Mouse (Mus musculus) heart, embryonic 10.5 days (tissue): ENCODE data around the gene Grasp. TPM values are rescaled to one million over a fixed set of nuclear protein-coding genes. Genes with fewer than 3 reads are reported as not detected.

ENCODE experiments used
- DNase-seq: peaks from one replicate; pipeline ENCODE4 v3.0.0-alpha.2; 2017; ENCODE audit warnings: low spot score
- H3K27ac ChIP-seq: fragments of 300-500 bp; sonication (generic); 2 replicates; pipeline ENCODE4 v1.5.1; 2016; ENCODE audit warnings: mild to moderate bottlenecking
- H3K27me3 ChIP-seq: fragments of 300-500 bp; sonication (generic); 2 replicates; pipeline ENCODE4 v1.6.1; 2016; ENCODE audit warnings: mild to moderate bottlenecking; ENCODE audit not compliant: poor library complexity, insufficient read depth, severe bottlenecking
- H3K36me3 ChIP-seq: fragments of 300-500 bp; sonication (generic); 2 replicates; pipeline ENCODE4 v1.6.1; 2016; ENCODE audit warnings: mild to moderate bottlenecking, moderate library complexity
- H3K4me1 ChIP-seq: fragments of 300-500 bp; sonication (generic); 2 replicates; pipeline ENCODE4 v1.6.1; 2016; ENCODE audit warnings: mild to moderate bottlenecking
- H3K4me3 ChIP-seq: fragments of 300-500 bp; sonication (generic); 2 replicates; pipeline ENCODE4 v1.5.1; 2016; ENCODE audit warnings: mild to moderate bottlenecking, moderate library complexity
- H3K9me3 ChIP-seq: fragments of 300-500 bp; sonication (generic); 2 replicates; pipeline ENCODE4 v1.6.1; 2016; ENCODE audit warnings: mild to moderate bottlenecking, moderate library complexity
- WGBS: fragments of 180-500 bp; shearing (Covaris S2); methylation state at CpG from one replicate; pipeline ENCODE4 v1.1.7; 2016; 5-methylcytosine and 5-hydroxymethylcytosine counted together
- polyA plus RNA-seq: library from polyadenylated mRNA; unstranded; fragments of >200 nt; fragmentation: Nextera tagmentation; extraction: Ambion mirVana; gene quantifications from 2 replicates; pipeline ENCODE4 v1.2.1, GENCODE M21; 2016

Grasp gene
- polyA plus RNA-seq, 1 experiment from 2014 or later = 5.0 TPM

DNA sequence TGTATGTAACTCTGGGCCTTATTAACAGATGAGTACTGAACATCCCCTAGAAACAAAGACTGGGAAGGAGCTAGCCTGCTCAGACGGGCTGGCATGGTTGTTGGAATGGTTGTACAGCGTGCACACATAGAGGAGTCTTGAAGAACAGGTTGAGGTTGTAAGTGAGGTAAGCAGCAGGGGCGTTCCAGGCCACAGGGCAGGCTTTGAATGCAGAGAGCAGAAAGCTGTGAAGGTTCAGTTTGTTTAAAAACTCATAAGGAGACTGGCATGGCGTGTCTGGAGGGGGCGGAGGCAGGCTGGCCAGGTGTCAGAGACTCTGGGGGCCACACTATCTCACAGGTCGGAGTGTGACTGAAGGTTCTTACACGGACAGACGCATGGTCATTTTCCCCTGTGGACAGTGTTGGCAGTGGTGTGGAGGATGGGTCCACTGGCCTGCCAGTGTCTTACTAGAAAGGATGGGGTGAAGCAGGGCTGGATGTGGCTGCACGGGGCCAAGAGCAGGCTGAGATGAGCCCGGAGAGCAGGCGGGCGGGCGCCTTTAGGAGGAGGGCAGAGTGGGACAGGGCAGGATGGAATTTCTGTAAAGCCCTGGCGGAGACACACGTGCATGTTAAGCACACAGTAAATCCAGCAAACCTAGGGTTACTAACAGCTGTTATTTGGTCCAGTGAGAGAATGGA, 26.4 kb upstream of the Grasp start:
- Histone ChIP-seq H3K27ac (no peak overlapping the region), H3K9me3 (no peaks in the 10 kb centered on the region; the same call in 1 of the 2 replicates), H3K27me3 (no peaks in the 10 kb centered on the region), H3K4me3 (no peak overlapping the region), H3K36me3 (peaks cover 84% of the 10 kb centered on the region), H3K4me1 (peaks cover 38% of the 10 kb centered on the region)
- WGBS = 89% methylated on average over 15 of the region's 15 CpGs
- no peak for DNase-seq

DNA sequence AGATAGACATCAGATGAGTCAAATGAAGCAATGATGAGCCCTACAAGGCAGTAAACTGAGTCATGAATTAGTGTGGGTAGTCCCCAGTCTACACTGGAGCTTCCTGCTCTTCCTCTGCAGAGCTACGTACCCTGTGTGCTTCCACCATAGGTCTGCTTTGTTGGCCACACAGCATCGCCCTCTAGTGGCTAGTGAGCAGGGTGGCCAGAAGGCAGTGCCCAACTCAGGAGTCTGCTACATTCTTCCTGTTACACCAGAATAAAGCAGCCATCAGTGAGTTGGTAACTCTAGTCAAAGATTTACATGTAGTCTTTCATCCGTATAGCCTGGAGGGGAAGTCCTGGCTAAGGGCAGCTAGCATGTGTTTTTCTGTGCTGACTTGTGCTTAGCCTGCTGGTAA, 25.8 kb upstream of the Grasp start:
- no peak overlapping the region for H3K27ac ChIP-seq
- H3K4me1 ChIP-seq = peaks cover 32% of the 10 kb centered on the region
- H3K36me3 ChIP-seq = peaks cover 90% of the 10 kb centered on the region
- H3K4me3 ChIP-seq = no peak overlapping the region
- no peaks in the 10 kb centered on the region; the same call in 1 of the 2 replicates for H3K9me3 ChIP-seq
- WGBS = 25% methylated on average over 3 of the region's 3 CpGs
- no peak for DNase-seq
- no peaks in the 10 kb centered on the region for H3K27me3 ChIP-seq

DNA sequence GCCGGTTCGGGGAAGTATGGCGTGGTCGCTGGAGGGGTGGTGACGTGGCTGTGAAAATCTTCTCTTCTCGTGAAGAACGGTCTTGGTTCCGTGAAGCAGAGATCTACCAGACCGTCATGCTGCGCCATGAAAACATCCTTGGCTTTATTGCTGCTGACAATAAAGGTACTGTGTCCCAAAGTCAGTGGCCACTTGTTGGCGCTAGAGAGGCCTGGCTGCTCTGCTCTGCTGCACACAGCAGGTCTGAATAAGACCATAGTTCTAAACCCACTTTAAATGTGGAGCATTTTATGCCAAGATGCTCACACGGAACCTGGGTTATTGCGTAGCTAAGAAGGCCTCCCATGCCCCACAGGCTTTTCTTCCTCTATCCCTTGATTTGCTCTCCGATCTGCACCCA, 25.1 kb upstream of the Grasp start:
- 87% methylated on average over 14 of the region's 14 CpGs for WGBS
- peaks cover 94% of the 10 kb centered on the region for H3K36me3 ChIP-seq

DNA sequence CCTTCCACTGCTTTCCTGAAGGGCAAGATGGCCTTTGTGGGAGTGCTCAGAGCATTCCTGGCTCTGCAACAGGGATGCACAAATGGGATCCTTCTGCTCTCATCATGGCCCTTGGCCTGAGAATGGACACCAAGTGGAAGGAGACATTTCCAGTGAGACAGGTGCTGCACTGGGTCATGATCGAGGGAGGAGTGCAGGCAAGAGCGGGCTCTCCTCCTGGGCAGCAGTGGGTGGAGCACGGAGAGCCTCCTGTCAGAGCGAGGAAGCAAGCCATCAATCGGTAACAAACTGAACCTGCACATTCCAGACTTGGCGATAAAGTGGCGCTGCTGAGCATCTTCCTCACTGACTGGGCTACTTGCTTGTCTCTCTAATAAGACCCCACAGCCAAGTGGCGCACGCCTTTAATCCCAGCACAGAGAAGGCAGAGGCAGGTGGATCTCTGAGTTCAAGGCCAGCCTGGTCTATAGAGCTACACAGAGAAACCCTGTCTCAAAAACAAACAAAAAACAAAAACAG, 23.2 kb upstream of the Grasp start:
- 96% methylated on average over 9 of the region's 9 CpGs for WGBS

More for the DNA sequence above, 25.1 kb upstream of the Grasp start:
- no peaks in the 10 kb centered on the region for H3K27me3 ChIP-seq
- no peak overlapping the region for H3K27ac ChIP-seq
- DNase-seq = no peak
- no peak overlapping the region for H3K4me3 ChIP-seq
- H3K4me1 ChIP-seq = peaks cover 26% of the 10 kb centered on the region
- H3K9me3 ChIP-seq = no peaks in the 10 kb centered on the region; the same call in 1 of the 2 replicates

DNA sequence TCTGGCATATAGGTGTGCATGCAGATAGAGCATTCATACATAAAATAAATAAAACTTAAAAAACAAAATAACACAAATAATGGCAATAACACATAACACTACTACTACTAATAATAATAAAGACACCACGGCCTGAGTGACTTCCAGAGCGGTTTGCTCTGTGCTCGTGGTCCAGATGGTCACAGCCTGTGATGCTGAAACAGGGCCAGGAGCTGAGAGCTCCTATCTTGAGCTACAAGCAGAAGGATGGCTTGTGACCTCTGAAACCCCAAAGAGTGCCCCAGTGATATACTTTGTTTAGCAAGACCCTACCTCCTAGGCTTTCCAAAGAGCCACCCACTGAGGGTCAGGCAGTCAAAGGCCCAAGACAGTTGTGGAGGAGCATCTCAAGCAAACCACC, 22.6 kb upstream of the Grasp start:
- Histone ChIP-seq H3K27me3 (no peaks in the 10 kb centered on the region), H3K4me1 (0 out of 2 replicates have a peak, but pooled peaks cover 5% of the 10 kb centered on the region), H3K27ac (no peak overlapping the region), H3K4me3 (no peak overlapping the region), H3K9me3 (no peaks in the 10 kb centered on the region; the same call in 1 of the 2 replicates), H3K36me3 (peaks cover 91% of the 10 kb centered on the region)
- WGBS = 93% methylated on average over 3 of the region's 3 CpGs
- no peak for DNase-seq

More for the DNA sequence above, 23.2 kb upstream of the Grasp start:
- DNase-seq = no peak
- Histone ChIP-seq H3K27ac (no peak overlapping the region), H3K4me1 (peaks cover 6% of the 10 kb centered on the region; the same call in 1 of the 2 replicates), H3K36me3 (peaks cover 91% of the 10 kb centered on the region), H3K9me3 (no peaks in the 10 kb centered on the region; the same call in 1 of the 2 replicates), H3K27me3 (no peaks in the 10 kb centered on the region), H3K4me3 (no peak overlapping the region)

DNA sequence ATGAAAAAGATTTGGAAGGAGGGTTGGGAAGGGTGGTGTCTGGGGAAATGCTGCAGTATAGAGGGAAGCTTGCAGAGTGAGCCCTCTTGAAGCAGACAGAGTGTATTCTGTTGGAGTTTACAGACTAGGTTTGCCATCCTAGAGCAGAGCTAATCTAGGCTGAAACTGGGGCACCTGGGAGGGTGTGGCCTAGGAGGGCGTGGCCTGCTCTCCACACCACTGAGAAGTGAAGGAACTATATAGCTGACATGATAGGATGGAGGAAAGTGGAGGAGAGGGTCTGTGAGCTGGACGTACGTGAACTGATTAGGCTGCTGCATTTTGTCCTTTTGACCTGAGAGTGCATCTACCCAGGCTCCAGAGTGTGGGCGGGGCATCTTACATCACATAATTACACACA, 20.3 kb upstream of the Grasp start:
- Histone ChIP-seq H3K36me3 (peaks cover 87% of the 10 kb centered on the region), H3K27me3 (no peaks in the 10 kb centered on the region), H3K4me3 (no peak overlapping the region), H3K27ac (no peak overlapping the region), H3K4me1 (no peaks in the 10 kb centered on the region), H3K9me3 (no peaks in the 10 kb centered on the region; the same call in 1 of the 2 replicates)
- no peak for DNase-seq
- WGBS = 77% methylated on average over 4 of the region's 4 CpGs

DNA sequence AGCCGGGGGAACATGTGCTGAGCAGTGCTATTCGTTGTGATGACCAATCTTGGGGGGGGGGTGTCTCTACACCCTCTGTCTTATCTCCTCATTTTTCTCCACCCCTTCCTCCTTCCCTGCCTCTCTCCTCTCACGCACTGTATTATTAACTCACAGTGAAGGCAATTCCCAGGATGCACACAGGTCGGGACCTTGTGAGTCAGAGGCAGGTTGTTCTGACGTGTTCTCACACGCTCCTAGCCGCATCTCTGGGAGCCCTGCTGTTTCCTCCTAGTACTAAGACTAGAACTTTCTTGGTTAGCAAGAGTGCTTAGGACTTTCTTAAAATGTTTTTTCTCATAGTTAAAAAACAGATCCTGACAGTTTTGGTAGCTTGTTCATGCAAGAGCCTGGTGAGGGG, 19.2 kb upstream of the Grasp start:
- Histone ChIP-seq H3K9me3 (no peaks in the 10 kb centered on the region; the same call in 1 of the 2 replicates), H3K4me3 (no peak overlapping the region), H3K27ac (no peak overlapping the region), H3K4me1 (peaks cover 5% of the 10 kb centered on the region; the same call in 1 of the 2 replicates), H3K27me3 (no peaks in the 10 kb centered on the region), H3K36me3 (peaks cover 87% of the 10 kb centered on the region)
- 80% methylated on average over 7 of the region's 7 CpGs for WGBS
- no peak for DNase-seq

DNA sequence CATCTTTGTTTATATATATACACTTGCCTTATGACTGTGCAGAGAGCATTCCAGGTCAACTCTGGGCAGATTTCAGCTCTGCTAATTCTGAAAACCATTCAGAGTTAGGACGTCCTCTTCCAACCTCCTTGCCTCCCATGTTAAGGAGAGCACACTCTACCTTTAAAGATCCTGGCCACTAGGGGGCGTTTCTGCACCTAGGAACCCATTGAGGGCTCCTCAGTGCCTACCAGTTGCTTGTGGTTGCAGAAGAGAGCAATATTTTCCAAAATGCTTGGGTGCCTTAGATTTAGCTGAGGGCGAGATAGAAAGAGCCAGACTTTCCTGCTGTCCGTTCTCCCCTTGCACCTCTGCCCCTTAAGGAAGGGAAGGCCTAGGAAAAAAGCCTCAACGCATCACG, 13.8 kb upstream of the Grasp start:
- Histone ChIP-seq H3K4me1 (peaks cover 5% of the 10 kb centered on the region; the same call in 1 of the 2 replicates), H3K9me3 (no peaks in the 10 kb centered on the region), H3K4me3 (no peak overlapping the region), H3K27ac (no peak overlapping the region), H3K27me3 (no peaks in the 10 kb centered on the region), H3K36me3 (peaks cover 66% of the 10 kb centered on the region)
- no peak for DNase-seq
- 65% methylated on average over 6 of the region's 6 CpGs for WGBS

DNA sequence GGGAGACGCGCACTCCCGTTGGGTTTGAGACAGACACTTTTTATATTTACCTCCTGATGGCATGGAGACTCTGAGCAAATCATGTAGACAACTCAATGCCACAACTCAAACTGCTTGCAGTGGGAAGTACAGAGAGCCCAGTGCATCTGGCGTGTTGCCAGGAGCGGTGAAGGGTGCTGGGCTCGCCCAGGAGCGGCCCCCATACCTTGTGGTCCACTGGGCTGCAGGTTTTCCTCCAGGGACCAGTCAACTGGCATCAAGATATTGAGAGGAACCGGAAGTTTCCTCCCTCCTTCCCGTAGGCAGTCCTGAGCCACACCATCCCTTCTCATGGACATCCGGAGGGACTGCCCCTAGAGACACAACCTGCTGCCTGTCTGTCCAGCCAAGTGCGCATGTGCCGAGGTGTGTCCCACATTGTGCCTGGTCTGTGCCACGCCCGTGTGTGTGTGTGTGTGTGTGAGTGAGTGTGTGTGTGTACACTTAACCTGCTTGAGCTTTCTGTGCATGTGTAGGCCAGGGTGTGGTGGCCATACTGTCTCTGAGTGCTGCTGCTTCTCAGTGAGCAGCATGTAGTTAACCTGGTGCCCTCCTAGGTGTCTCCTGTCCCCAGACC, 12.9 kb upstream of the Grasp start:
- peaks cover 5% of the 10 kb centered on the region; the same call in 1 of the 2 replicates for H3K4me1 ChIP-seq
- no peaks in the 10 kb centered on the region for H3K27me3 ChIP-seq
- 90% methylated on average over 14 of the region's 14 CpGs for WGBS
- peaks cover 61% of the 10 kb centered on the region for H3K36me3 ChIP-seq
- no peak overlapping the region for H3K4me3 ChIP-seq
- no peaks in the 10 kb centered on the region for H3K9me3 ChIP-seq
- H3K27ac ChIP-seq = no peak overlapping the region
- no peak for DNase-seq

DNA sequence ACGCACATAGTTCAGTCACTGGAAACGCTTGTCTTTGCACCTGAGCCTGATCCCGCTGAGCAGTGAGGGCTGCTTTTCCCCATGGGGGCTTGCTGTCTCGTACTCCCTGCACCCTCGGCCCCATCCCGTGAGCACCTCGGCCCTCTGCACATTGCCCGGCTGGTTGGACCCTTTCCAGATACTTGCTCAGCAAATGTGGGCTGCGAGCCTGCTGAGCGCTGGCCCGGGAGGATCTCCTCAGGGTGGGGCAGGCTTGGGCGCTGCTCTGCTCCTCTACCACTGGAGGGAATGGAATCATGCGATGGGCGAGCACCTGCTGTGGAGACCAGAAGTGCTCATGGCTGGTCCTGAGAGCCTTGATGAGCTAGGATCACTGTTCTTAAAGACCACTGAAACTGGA, 11.6 kb upstream of the Grasp start:
- Histone ChIP-seq H3K27me3 (no peaks in the 10 kb centered on the region), H3K27ac (no peak overlapping the region), H3K4me3 (no peak overlapping the region), H3K4me1 (peaks cover 5% of the 10 kb centered on the region; the same call in 1 of the 2 replicates), H3K36me3 (peaks cover 48% of the 10 kb centered on the region), H3K9me3 (no peaks in the 10 kb centered on the region)
- 82% methylated on average over 14 of the region's 14 CpGs for WGBS
- no peak for DNase-seq

DNA sequence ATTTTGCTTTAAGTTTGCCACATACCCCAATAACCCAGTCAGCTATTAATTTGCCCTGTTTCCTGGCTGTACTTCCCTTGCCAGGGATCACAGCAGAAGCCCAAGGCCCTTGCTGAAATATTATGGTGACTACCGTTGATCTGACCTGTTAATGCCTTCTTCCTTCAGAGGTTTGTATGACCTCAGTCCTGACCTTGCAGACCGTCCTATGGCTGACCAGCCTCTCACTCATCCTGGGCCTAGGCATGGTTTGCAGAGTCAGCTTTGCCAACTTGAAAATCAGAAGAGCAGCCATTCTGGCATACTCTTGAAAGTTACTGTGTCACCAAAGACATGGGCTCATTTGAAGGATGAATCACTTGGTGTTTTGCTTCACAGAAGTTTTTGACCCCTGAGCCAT, 8.9 kb upstream of the Grasp start:
- no peak for DNase-seq
- Histone ChIP-seq H3K36me3 (peaks cover 33% of the 10 kb centered on the region), H3K27ac (no peak overlapping the region), H3K4me1 (0 out of 2 replicates have a peak, but pooled peaks cover under 1% of the 10 kb centered on the region), H3K9me3 (no peaks in the 10 kb centered on the region), H3K27me3 (0 out of 2 replicates have a peak, but pooled peaks cover 2% of the 10 kb centered on the region), H3K4me3 (no peak overlapping the region)
- 69% methylated on average over 2 of the region's 2 CpGs for WGBS

DNA sequence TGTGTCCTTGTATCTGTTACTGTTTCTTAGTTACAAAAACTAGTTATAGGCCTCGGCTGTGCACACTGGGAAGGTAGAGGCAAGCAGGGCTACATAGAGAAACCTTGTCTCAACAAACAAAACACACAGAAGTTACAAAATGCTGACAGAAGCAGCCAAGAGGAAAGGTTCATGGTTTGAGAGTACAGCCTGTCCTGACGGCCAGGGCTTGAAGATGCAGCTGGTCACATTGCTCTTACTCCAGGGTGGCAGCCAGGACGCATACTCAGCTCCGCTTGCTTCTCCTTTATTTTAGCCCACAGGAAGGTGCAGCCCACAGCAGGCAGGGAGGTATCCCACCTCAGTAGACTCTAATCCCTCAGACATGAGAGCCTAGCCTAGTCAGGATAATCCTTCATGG, 8.0 kb upstream of the Grasp start:
- peaks cover 26% of the 10 kb centered on the region for H3K36me3 ChIP-seq
- H3K27ac ChIP-seq = no peak overlapping the region
- H3K4me1 ChIP-seq = peaks cover 8% of the 10 kb centered on the region
- no peaks in the 10 kb centered on the region for H3K9me3 ChIP-seq
- H3K4me3 ChIP-seq = no peak overlapping the region
- H3K27me3 ChIP-seq = 0 out of 2 replicates have a peak, but pooled peaks cover 4% of the 10 kb centered on the region
- 78% methylated on average over 4 of the region's 4 CpGs for WGBS
- DNase-seq = no peak

DNA sequence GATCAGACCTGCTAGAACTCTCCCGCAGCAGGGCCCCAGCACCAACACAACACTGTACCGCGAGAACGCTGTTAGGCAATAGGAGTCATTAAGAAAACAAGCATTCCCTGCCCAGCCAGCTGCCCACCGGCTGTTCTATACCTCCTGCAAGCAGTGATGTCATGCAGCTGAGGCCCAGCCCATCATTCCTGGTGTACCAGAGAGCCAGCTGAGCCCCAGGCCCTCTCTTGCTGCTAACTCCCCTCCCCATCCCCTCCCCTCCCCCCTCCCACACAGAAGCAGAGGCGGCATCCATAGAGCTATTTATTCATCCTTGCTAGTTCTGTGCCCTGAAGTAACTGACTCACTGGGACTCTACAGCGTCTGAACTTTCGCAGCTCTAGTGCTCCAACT, 3.1 kb upstream of the Grasp start:
- peaks cover 41% of the 10 kb centered on the region for H3K27me3 ChIP-seq
- 8% methylated on average over 8 of the region's 8 CpGs for WGBS
- DNase-seq = no peak
- peaks cover 44% of the 10 kb centered on the region for H3K4me1 ChIP-seq
- 0 out of 2 replicates have a peak overlapping the region, but pooled peaks have one; percentile 8 for H3K4me3 ChIP-seq
- H3K27ac ChIP-seq = 0 out of 2 replicates have a peak overlapping the region, but pooled peaks have one; percentile 13
- no peaks in the 10 kb centered on the region for H3K9me3 ChIP-seq
- no peaks in the 10 kb centered on the region for H3K36me3 ChIP-seq
